Mouse (Mus musculus) kidney, postnatal 25 days (tissue): ENCODE results near the gene Pfdn6.
"Not testable (repeated sequence)": the region's sequence is repeated elsewhere in the genome, so short reads cannot be mapped to it uniquely, and the experiment has no call there.

Experiments
- DNase-seq, 2 experiments: peaks; one replicate each; pipeline ENCODE4 v3.0.0; 2021; ENCODE audit warnings: mixed read lengths in 2 of 2

Gene Pfdn6

GRCm38 (mm10) chr17:33915671-33916250 lies 24.4 kb downstream of the Pfdn6 start, which contains the start of the genes Tapbp and Zbtb22:
Gene Tapbp, plus strand, starts transcription at chr17:33915899.
Gene Zbtb22, plus strand, starts transcription at chr17:33915904.
- DNase-seq, result peak; percentile 98 to 99

- no peak for DNase-seq
Observed at GRCm38 (mm10) chr17:33914969-33915391, 25.2 kb downstream of the Pfdn6 start.

- DNase-seq, result no peak
Observed at GRCm38 (mm10) chr17:33913905-33914304, 26.2 kb downstream of the Pfdn6 start.

GRCm38 (mm10) chr17:33913264-33913663 lies 26.9 kb downstream of the Pfdn6 start:
- DNase-seq, result no peak

GRCm38 (mm10) chr17:33911813-33912414 lies 28.2 kb downstream of the Pfdn6 start:
- no peak for DNase-seq

- DNase-seq, result no peak
Observed at GRCm38 (mm10) chr17:33911052-33911812, 28.9 kb downstream of the Pfdn6 start.

- DNase-seq, result no peak
Observed at GRCm38 (mm10) chr17:33910346-33911051, 29.6 kb downstream of the Pfdn6 start.

- DNase-seq, result peak; percentile 62 to 75
Observed at GRCm38 (mm10) chr17:33909869-33910250, 30.3 kb downstream of the Pfdn6 start.

GRCm38 (mm10) chr17:33909077-33909868 lies 30.9 kb downstream of the Pfdn6 start, which contains the start of gene Daxx:
Gene Daxx, plus strand, starts transcription at chr17:33909414.
- DNase-seq, result peak; percentile 98 to 99

GRCm38 (mm10) chr17:33908331-33909076 lies 31.6 kb downstream of the Pfdn6 start:
- peak; percentile 60 to 70 for DNase-seq

GRCm38 (mm10) chr17:33904835-33905234 lies 35.3 kb downstream of the Pfdn6 start, which contains the start of gene Platr17:
Gene Platr17, plus strand, starts transcription at chr17:33905135.
- DNase-seq, result not testable (repeated sequence)

- DNase-seq, result not testable (repeated sequence)
Observed at GRCm38 (mm10) chr17:33903911-33904651, 36.1 kb downstream of the Pfdn6 start.

- DNase-seq, result no peak
Observed at GRCm38 (mm10) chr17:33902491-33902890, 37.7 kb downstream of the Pfdn6 start.

GRCm38 (mm10) chr17:33902079-33902478 lies 38.1 kb downstream of the Pfdn6 start:
- no peak for DNase-seq

- DNase-seq, result no peak
Observed at GRCm38 (mm10) chr17:33901653-33902052, 38.5 kb downstream of the Pfdn6 start.

GRCm38 (mm10) chr17:33900989-33901314 lies 39.2 kb downstream of the Pfdn6 start:
- DNase-seq, result no peak

- DNase-seq, result no peak
Observed at GRCm38 (mm10) chr17:33900281-33900988, 39.7 kb downstream of the Pfdn6 start.

- DNase-seq, result no peak
Observed at GRCm38 (mm10) chr17:33899642-33900041, 40.5 kb downstream of the Pfdn6 start.

GRCm38 (mm10) chr17:33898193-33898592 lies 42.0 kb downstream of the Pfdn6 start:
- DNase-seq, result not testable (repeated sequence)
